Mouse (Mus musculus) liver, postnatal 0 days (tissue): Measurements from ENCODE around the gene Dnajc12. TPM values are rescaled to one million over a fixed set of nuclear protein-coding genes. Genes with fewer than 3 reads are reported as not detected.
"Not testable (repeated sequence)": the region's sequence is repeated elsewhere in the genome, so short reads cannot be mapped to it uniquely, and the experiment has no call there.

Experiments used
- ATAC-seq: fragments of 200-750 bp; cut with Nextera tagmentation; 2 replicates; pipeline ENCODE4 v1.8.0; 2017; ENCODE audit warnings: mild to moderate bottlenecking, moderate library complexity
- DNase-seq: peaks from one replicate; pipeline ENCODE4 v3.0.0-alpha.2; 2016
- H3K27ac ChIP-seq: fragments of 300-500 bp; sonication (generic); 2 replicates; pipeline ENCODE4 v1.5.1; 2014; ENCODE audit warnings: antibody characterized with exemption, moderate library complexity, mild to moderate bottlenecking, low read depth
- H3K27me3 ChIP-seq: fragments of 300-500 bp; sonication (generic); 2 replicates; pipeline ENCODE4 v1.6.1; 2014; ENCODE audit warnings: low read length, control low read depth, mixed read lengths; ENCODE audit not compliant: insufficient read depth
- H3K36me3 ChIP-seq: fragments of 300-500 bp; sonication (generic); replicated peaks from 2 replicates; pipeline ENCODE4 v1.6.1; 2014; ENCODE audit warnings: mild to moderate bottlenecking, control low read depth, low read length, moderate library complexity, mixed read lengths; ENCODE audit not compliant: insufficient read depth
- H3K4me1 ChIP-seq: fragments of 300-500 bp; sonication (generic); 2 replicates; pipeline ENCODE4 v1.6.1; 2014; ENCODE audit warnings: antibody characterized with exemption, mild to moderate bottlenecking, control low read depth; ENCODE audit not compliant: insufficient read depth
- H3K4me2 ChIP-seq: fragments of 300-500 bp; sonication (generic); 2 replicates; pipeline ENCODE4 v1.6.1; 2014; ENCODE audit warnings: low read depth, mild to moderate bottlenecking, low read length, moderate library complexity, mixed read lengths
- H3K4me3 ChIP-seq: fragments of 300-500 bp; sonication (generic); 2 replicates; pipeline ENCODE4 v1.5.1; 2014; ENCODE audit warnings: low read depth, low read length
- H3K9ac ChIP-seq: fragments of 300-500 bp; sonication (generic); replicated peaks from 2 replicates; pipeline ENCODE4 v1.6.1; 2014; ENCODE audit warnings: mild to moderate bottlenecking, moderate library complexity
- H3K9me3 ChIP-seq: fragments of 300-500 bp; sonication (generic); 2 replicates; pipeline ENCODE4 v1.6.1; 2016; ENCODE audit warnings: mild to moderate bottlenecking, control low read depth, low read length, mixed read lengths
- CTCF ChIP-seq: sonication (generic); IDR thresholded peaks from 2 replicates; pipeline ENCODE4 v1.5.1; 2016; ENCODE audit warnings: antibody characterized with exemption, low read depth
- EP300 ChIP-seq: IDR thresholded peaks from 2 replicates; pipeline ENCODE4 v1.6.1; 2016; ENCODE audit warnings: antibody characterized with exemption, low read depth, mild to moderate bottlenecking
- WGBS: fragments of 180-500 bp; shearing (Covaris S2); extraction: QIAGEN DNeasy Blood & Tissue Kit; methylation state at CpG from one replicate; pipeline ENCODE4 v1.1.7; 2014; ENCODE audit not compliant: insufficient replicate concordance; 5-methylcytosine and 5-hydroxymethylcytosine counted together
- polyA plus RNA-seq: library from polyadenylated mRNA; unstranded; fragments of >200 nt; fragmentation: Nextera tagmentation; extraction: Ambion mirVana; gene quantifications from 2 replicates; pipeline ENCODE4 v1.2.1, GENCODE M21; 2015

Dnajc12 gene
- polyA plus RNA-seq, 1 experiment from 2014 or later: 14.8 TPM

- H3K9me3 ChIP-seq: no peaks in the 10 kb centered on the region
- DNase-seq (no peak), ATAC-seq (peak; percentile 76)
- H3K4me1 ChIP-seq: no peaks in the 10 kb centered on the region
- H3K4me2 ChIP-seq: no peak overlapping the region
- no peak overlapping the region for H3K9ac ChIP-seq
- H3K4me3 ChIP-seq: no peak overlapping the region
- H3K27me3 ChIP-seq: no peaks in the 10 kb centered on the region
- H3K27ac ChIP-seq: peak overlapping the region; percentile 7; the same call in 1 of the 2 replicates
- no peak for TF ChIP-seq CTCF
- no peak for TF ChIP-seq EP300
- peaks cover 8% of the 10 kb centered on the region; the same call in 1 of the 2 replicates for H3K36me3 ChIP-seq
- 55% methylated on average over 5 of the region's 5 CpGs for WGBS
These were observed 20.7 kb downstream of the Dnajc12 start for GRCm38 (mm10) chr10:63402731-63403504.

- ATAC-seq (peak; percentile 42; the same call in 1 of the 2 replicates), DNase-seq (no peak)
- H3K9me3 ChIP-seq: no peaks in the 10 kb centered on the region
- H3K9ac ChIP-seq: no peak overlapping the region
- no peak for TF ChIP-seq EP300
- TF ChIP-seq CTCF: no peak
- H3K4me1 ChIP-seq: no peaks in the 10 kb centered on the region
- H3K27ac ChIP-seq: peak overlapping the region; percentile 7; the same call in 1 of the 2 replicates
- 68% methylated on average over 2 of the region's 2 CpGs for whole genome bisulfite sequencing
- peaks cover 8% of the 10 kb centered on the region; the same call in 1 of the 2 replicates for H3K36me3 ChIP-seq
- no peak overlapping the region for H3K4me3 ChIP-seq
- H3K27me3 ChIP-seq: no peaks in the 10 kb centered on the region
- no peak overlapping the region for H3K4me2 ChIP-seq
These were observed 21.4 kb downstream of the Dnajc12 start for GRCm38 (mm10) chr10:63403636-63404035.

DNA sequence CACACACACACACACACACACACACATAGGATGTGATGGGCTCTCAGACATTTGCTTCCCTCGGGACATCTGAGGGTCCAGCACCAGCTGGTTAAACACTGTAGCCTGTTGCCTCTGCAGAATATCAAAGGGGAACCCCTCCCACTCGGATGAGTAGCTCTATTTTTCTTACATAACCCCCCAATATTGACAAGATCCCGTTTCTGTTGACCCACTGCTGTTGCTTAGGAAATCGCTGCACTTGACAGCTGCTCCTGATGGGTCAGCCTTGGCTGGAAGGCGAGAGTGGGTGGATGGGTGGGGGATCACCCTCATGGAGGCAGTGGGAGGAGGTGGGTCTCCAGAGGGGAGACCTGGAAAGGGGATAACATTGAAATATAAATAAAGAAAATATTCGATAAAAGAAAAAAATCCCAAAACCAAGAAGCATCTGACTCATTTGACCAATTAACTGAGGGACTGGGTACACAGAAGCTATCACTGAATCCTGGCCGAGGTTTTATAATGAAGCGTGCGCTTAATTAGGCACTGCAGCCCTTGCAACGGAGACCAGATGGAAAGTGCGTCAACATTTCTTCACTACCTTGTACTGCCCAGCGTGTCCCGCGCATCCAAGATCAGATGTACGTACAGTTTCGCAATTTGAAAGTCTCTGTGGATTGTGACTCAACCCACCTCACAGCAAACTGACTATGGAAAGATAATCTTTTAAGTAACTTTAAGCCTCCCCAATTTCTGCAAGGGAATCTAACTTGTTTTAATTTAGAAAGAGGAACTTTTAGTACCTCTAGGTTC lies 28.1 kb downstream of the Dnajc12 start:
- H3K9ac ChIP-seq: no peak overlapping the region
- 48% methylated on average over 16 of the region's 16 CpGs for WGBS
- DNase-seq: no peak
- H3K27ac ChIP-seq: peak overlapping the region; percentile 51; the same call in 1 of the 2 replicates
- no peak for TF ChIP-seq CTCF
- no peaks in the 10 kb centered on the region for H3K9me3 ChIP-seq
- H3K36me3 ChIP-seq: peaks cover 5% of the 10 kb centered on the region; the same call in 1 of the 2 replicates
- no peak overlapping the region for H3K4me3 ChIP-seq
- H3K4me2 ChIP-seq: peak overlapping the region; percentile 55
- H3K4me1 ChIP-seq: peaks cover 6% of the 10 kb centered on the region; the same call in 1 of the 2 replicates
- no peaks in the 10 kb centered on the region for H3K27me3 ChIP-seq
- ATAC-seq: peak; percentile 79

DNA sequence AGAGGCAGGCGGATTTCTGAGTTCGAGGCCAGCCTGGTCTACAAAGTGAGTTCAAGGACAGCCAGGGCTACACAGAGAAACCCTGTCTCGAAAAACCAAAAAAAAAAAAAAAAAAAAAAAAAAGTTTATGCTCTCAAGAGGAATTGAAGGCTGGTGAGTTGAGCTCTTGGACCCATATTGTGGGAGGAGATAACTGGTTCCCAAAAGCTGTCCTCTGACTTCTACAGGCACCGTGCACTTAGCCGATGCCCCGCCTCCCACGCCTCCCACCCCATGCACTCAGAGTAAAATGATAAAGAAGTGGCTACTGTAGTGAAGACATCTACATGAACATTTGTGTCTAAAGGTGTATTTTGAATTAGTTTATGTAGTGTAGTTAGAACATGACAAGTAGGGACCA lies 29.4 kb downstream of the Dnajc12 start:
- WGBS: 68% methylated on average over 5 of the region's 7 CpGs
- H3K36me3 ChIP-seq, H3K9ac ChIP-seq, H3K27ac ChIP-seq, H3K4me3 ChIP-seq, H3K27me3 ChIP-seq, H3K9me3 ChIP-seq, H3K4me2 ChIP-seq, DNase-seq, ATAC-seq: not testable (repeated sequence)
- peaks cover 13% of the 10 kb centered on the region for H3K4me1 ChIP-seq

GRCm38 (mm10) chr10:63412756-63413155 lies 30.5 kb downstream of the Dnajc12 start:
- 79% methylated on average over 17 of the region's 17 CpGs for WGBS
- H3K9me3 ChIP-seq: no peaks in the 10 kb centered on the region
- ATAC-seq: no peak
- no peaks in the 10 kb centered on the region for H3K27me3 ChIP-seq
- H3K27ac ChIP-seq: no peak overlapping the region
- H3K4me1 ChIP-seq: peaks cover 17% of the 10 kb centered on the region
- no peak overlapping the region for H3K4me3 ChIP-seq
- no peak overlapping the region for H3K9ac ChIP-seq
- H3K36me3 ChIP-seq: no peaks in the 10 kb centered on the region
- no peak for TF ChIP-seq CTCF
- no peak for TF ChIP-seq EP300
- H3K4me2 ChIP-seq: no peak overlapping the region
- DNase-seq: no peak

GRCm38 (mm10) chr10:63415287-63415686 lies 33.0 kb downstream of the Dnajc12 start:
- Histone ChIP-seq H3K4me1 (peaks cover 14% of the 10 kb centered on the region), H3K9me3 (no peaks in the 10 kb centered on the region), H3K4me3 (no peak overlapping the region), H3K27ac (no peak overlapping the region), H3K36me3 (no peaks in the 10 kb centered on the region), H3K4me2 (peak overlapping the region; percentile 51; the same call in 1 of the 2 replicates), H3K9ac (no peak overlapping the region), H3K27me3 (no peaks in the 10 kb centered on the region)
- peak; percentile 54 for ATAC-seq
- no peak for TF ChIP-seq CTCF
- no peak for TF ChIP-seq EP300
- DNase-seq: no peak
- WGBS: 47% methylated on average over 7 of the region's 7 CpGs
